Comparison of ENCODE assay signal across 10 mouse cellular contexts in genomic region chr3:51226601-51227000, GRCm38 (mm10). TPM values are rescaled to one million over a fixed set of nuclear protein-coding genes. Genes with fewer than 3 reads are reported as not detected.
DNase-seq lines count a peak whose midpoint lies in the region; ATAC-seq and TF ChIP-seq lines count a peak whose summit lies in the region.
"Had no signal": no experiment of that assay in that cellular context is flagged by ENCODE, and none has a peak within 500 bp of the region (broad histone marks: within the 10 kb centered on the region; RNA-seq: fewer than 3 reads in every experiment).

No protein-coding gene starts in this region.

- DNase-seq in neural tube, embryonic 10.5 days (ENCODE audit: extremely low spot score, low spot score), result no peak
- no peak for DNase-seq in cerebellum, adult 8-10 months
- DNase-seq in layer of hippocampus, postnatal 10 days (ENCODE audit: low spot score in 2 of 2), result no peak
- DNase-seq: kidney, postnatal 25 days had no signal

- H3K4me1 ChIP-seq in erythroblast, embryonic 14.5 days (ENCODE audit: control insufficient read depth), result peaks cover 77% of the 10 kb centered on the region
- peaks cover 15% of the 10 kb centered on the region for H3K4me1 ChIP-seq in neural tube, embryonic 12.5 days
- peaks cover 22% of the 10 kb centered on the region for H3K4me1 ChIP-seq in limb, embryonic 12.5 days (replicated peaks)
- peaks cover 12% of the 10 kb centered on the region; the same call in 1 of the 2 replicates for H3K4me1 ChIP-seq in small intestine, adult 2 months (ENCODE audit: control insufficient read depth, insufficient read depth, insufficient read length, low read length)

- peaks cover 46% of the 10 kb centered on the region for H3K36me3 ChIP-seq in erythroblast, embryonic 14.5 days (ENCODE audit: control insufficient read depth)
- no peaks in the 10 kb centered on the region for H3K36me3 ChIP-seq in neural tube, embryonic 12.5 days
- no peaks in the 10 kb centered on the region for H3K36me3 ChIP-seq in limb, embryonic 12.5 days
- H3K36me3 ChIP-seq in small intestine, adult 2 months (ENCODE audit: control insufficient read depth, insufficient read depth, low read length), result 0 out of 2 replicates have a peak, but pooled peaks cover 4% of the 10 kb centered on the region
- H3K36me3 ChIP-seq: embryonic facial prominence, embryonic 12.5 days had no signal

- peak overlapping the region; percentile 97 for H3K4me3 ChIP-seq in erythroblast, embryonic 14.5 days (replicated peaks)
- no peak overlapping the region for H3K4me3 ChIP-seq in neural tube, embryonic 12.5 days
- 0 out of 2 replicates have a peak overlapping the region, but pooled peaks have one; percentile 75 for H3K4me3 ChIP-seq in limb, embryonic 12.5 days (replicated peaks)
- peak overlapping the region; percentile 60 for H3K4me3 ChIP-seq in small intestine, adult 2 months (ENCODE audit: low read depth, low read length)

- no peak for ATAC-seq in erythroblast, adult 5-6 weeks (replicated peaks; ENCODE audit: low FRiP score, poor library complexity, severe bottlenecking)
- ATAC-seq in neural tube, embryonic 12.5 days (ENCODE audit: low FRiP score, low read depth), result no peak
- ATAC-seq in limb, embryonic 12.5 days (ENCODE audit: insufficient number of reproducible peaks, insufficient read depth, low FRiP score, low TSS enrichment, low read depth), result no peak

- no peak overlapping the region for H3K27ac ChIP-seq in neural tube, embryonic 12.5 days
- no peak overlapping the region for H3K27ac ChIP-seq in limb, embryonic 12.5 days
- no peak overlapping the region for H3K27ac ChIP-seq in small intestine, adult 2 months (ENCODE audit: insufficient read depth, low read depth, low read length)
- H3K27ac ChIP-seq: embryonic facial prominence, embryonic 12.5 days had no signal

- no peak overlapping the region for H3K9ac ChIP-seq in neural tube, embryonic 12.5 days
- no peak overlapping the region for H3K9ac ChIP-seq in limb, embryonic 12.5 days (replicated peaks)
- H3K9ac ChIP-seq: embryonic facial prominence, embryonic 12.5 days had no signal

- TF ChIP-seq CTCF in small intestine, adult 2 months (IDR thresholded peaks at IDR 0.05; ENCODE audit: extremely low read depth, insufficient read length, insufficient replicate concordance, low read depth, low read length), result no peak

- peaks cover 6% of the 10 kb centered on the region for H3K27me3 ChIP-seq in erythroblast, embryonic 14.5 days (ENCODE audit: control insufficient read depth)
- H3K27me3 ChIP-seq in neural tube, embryonic 12.5 days (replicated peaks), result no peaks in the 10 kb centered on the region
- no peaks in the 10 kb centered on the region for H3K27me3 ChIP-seq in limb, embryonic 12.5 days
- no peaks in the 10 kb centered on the region for H3K27me3 ChIP-seq in small intestine, adult 2 months (ENCODE audit: control insufficient read depth, insufficient read depth, low read length)
- H3K27me3 ChIP-seq: embryonic facial prominence, embryonic 12.5 days had no signal

- peak overlapping the region; percentile 75 for H3K4me2 ChIP-seq in neural tube, embryonic 12.5 days (replicated peaks)
- H3K4me2 ChIP-seq in limb, embryonic 12.5 days, result peak overlapping the region; percentile 75; the same call in 1 of the 2 replicates

- no peak for TF ChIP-seq POLR2A in small intestine, adult 2 months (IDR thresholded peaks at IDR 0.05; ENCODE audit: low read depth, low read length)

- WGBS in neural tube, embryonic 12.5 days, result 88% methylated on average over 3 of the region's 3 CpGs
- 79% methylated on average over 3 of the region's 3 CpGs for WGBS in limb, embryonic 12.5 days
- WGBS in small intestine, adult 2 months, result 74% methylated on average over 3 of the region's 3 CpGs

- H3K9me3 ChIP-seq in erythroblast, embryonic 14.5 days (ENCODE audit: control insufficient read depth, low read length), result no peaks in the 10 kb centered on the region
- H3K9me3 ChIP-seq in neural tube, embryonic 12.5 days, result no peaks in the 10 kb centered on the region
- no peaks in the 10 kb centered on the region for H3K9me3 ChIP-seq in limb, embryonic 12.5 days
- H3K9me3 ChIP-seq: embryonic facial prominence, embryonic 12.5 days had no signal

RNA-seq across cellular contexts. Expression of gene Noct, which starts 2.4 kb away (rescaled TPM):
- 4.8 and 6.1 TPM in 2 replicates for polyA plus RNA-seq in erythroblast, embryonic 14.5 days (2012)
- 39.6 and 43.5 TPM in 2 replicates for total RNA-seq in erythroblast, adult 5-6 weeks (2015; ENCODE audit: low replicate concordance)
- total RNA-seq in erythroblast, adult 5-6 weeks (2017; ENCODE audit: low replicate concordance), result 27.3 and 31.4 TPM in 2 replicates
- polyA plus RNA-seq in neural tube, embryonic 12.5 days (2016; fragmentation: Nextera tagmentation; extraction: Ambion mirVana), result 18.9 and 20.3 TPM in 2 replicates
- polyA plus RNA-seq in limb, embryonic 12.5 days (2016; fragmentation: Nextera tagmentation; extraction: Ambion mirVana), result 14.8 and 15.4 TPM in 2 replicates
- 19.2 and 56.2 TPM in 2 replicates for polyA plus RNA-seq in small intestine, adult 2 months (2012; rRNA removed)
- total RNA-seq in layer of hippocampus, postnatal 10 days (2021), result 10 to 100 TPM; 52.4 to 53.9 TPM
